Mouse (Mus musculus) left cerebral cortex, adult 11 months (tissue): ENCODE measurements at regions not wholly inside any gene's neighbourhood (a gene's known extent, or its start where the extent isn't known, plus 50 kb on each side); places are given as distances from the start of the nearest gene placed in this dataset.
"Not testable (repeated sequence)": the region's sequence is repeated elsewhere in the genome, so short reads cannot be mapped to it uniquely, and the experiment has no call there.

Experiments
- DNase-seq: peaks from one replicate; pipeline ENCODE4 v3.0.0; 2022; ENCODE audit warnings: low spot score

DNA sequence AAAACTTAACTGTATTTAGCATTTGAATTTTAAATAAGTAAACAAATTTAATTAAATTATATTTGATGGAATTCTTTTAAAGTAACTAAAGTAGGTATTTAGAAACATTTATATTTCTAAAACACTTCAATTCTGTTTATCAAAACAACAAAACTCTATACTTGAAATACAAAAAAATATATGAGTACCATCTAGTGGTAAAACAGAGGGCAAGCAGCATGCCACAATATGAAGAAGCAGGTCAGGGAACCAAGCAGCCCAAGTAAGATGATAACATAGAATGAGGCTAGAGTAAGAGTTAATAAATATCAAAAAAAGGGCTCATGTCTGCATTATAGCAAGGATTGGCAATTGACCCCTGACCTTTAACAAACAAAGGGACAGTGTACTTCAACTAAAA, 639.7 kb downstream of the Cdh10 start:
- no peak for DNase-seq

DNA sequence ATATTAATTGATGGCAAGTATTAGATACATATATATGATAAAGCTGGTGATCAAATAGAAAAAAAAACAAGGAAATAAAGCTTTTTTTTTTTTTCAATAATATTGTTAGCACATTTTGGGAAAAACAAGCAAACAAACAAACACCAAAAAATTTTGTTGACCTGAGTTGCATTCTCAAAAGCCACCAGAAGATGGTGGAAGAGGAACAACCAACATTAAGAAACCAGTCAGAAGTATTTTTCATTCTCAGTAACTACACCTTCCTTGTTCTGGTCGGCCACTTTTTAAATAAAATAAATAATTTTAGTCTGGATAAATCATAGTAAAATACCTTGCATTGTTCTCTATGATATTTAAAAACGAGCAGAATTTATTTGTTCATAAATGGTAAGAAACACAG, 654.8 kb downstream of the Cdh10 start:
- DNase-seq: no peak

DNA sequence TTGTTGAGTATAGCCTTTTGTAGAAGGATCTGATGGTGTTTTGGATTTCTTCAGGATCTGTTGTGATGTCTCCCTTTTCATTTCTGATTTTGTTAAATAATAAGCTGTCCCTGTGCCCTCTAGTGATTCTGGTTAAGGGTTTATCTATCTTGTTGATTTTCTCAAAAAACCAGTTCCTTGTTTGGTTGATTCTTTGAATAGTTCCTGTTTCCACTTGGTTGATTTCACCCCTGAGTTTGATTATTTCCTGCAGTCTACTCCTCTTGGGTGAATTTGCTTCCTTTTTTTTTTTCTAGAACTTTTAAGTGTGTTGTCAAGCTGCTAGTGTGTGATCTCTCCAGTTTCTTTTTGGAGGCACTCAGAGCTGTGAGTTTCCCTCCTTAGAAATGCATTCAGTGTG, 674.8 kb downstream of the Cdh10 start:
- DNase-seq: not testable (repeated sequence)

DNA sequence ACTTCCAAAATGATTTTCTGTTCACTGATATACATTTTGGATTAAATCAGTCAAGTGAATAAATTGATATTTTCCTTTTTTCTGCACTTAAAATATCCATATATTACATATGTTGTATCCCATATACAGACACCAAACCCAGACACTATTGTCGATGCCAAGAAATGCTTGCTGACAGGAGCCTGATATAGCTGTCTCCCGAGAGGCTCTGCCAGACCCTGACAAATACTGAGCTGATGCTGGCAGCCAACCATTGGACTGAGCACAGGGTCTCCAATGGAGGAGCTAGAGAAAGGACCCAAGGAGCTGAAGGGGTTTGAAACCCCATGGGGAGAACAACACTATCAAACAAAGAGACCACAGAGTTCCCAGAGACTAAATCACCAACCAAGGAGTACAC, 700.6 kb downstream of the Cdh10 start:
- no peak for DNase-seq

DNA sequence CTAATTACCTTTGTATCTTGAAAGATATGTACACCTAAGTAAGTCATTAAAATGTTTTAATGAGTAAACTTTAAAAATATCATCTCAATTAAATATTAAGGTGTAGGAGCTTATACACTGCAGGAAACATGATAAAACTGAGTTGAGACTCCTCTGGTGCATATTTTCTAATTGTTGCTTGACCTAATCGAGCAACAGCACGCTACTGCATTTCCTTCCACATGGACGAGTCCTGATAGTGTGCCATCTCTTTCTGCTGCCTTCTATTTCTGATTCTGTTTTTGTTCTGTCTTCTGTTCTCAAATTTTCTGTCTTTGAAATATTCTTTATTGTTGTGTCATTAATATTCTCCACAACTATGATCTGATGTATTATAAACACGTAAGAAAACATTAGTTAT, 721.9 kb downstream of the Cdh10 start:
- DNase-seq: no peak

DNA sequence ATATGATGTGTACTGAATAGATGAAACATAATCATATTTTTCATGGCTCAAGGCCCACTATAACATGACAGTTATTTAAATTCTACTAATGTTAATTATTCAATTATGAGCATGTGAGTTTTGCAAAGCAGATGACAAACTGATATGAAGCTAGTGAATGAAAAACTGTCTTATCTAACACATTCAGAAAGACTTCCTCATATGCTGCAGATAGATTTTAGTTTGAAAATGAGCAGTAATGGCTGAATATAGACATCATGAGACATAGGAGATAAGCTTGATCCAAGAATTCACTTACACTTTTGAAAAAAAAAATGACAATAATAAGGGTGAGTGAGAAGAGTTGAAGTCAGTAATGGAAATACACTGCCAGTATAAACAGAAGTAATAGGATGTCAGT, 731.0 kb downstream of the Cdh10 start:
- DNase-seq: no peak

DNA sequence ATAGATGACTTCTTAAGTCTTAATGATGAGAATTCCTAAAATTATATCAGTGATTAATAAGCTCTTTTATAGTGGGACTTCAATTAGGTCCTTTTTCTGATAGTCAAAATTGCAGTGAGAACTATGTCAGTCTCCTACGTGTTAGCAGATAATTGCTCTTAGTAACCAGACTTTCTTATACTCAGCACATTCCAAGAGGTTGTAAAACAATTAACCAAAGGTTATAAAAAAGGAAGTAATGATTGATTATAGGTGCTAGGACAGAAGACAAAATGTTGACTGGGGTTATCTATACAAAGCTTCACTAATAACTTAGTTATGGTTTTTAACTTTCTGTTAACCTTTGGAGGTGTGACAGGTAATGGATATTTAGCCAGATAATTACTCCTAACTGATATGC, 766.0 kb downstream of the Cdh10 start:
- no peak for DNase-seq

DNA sequence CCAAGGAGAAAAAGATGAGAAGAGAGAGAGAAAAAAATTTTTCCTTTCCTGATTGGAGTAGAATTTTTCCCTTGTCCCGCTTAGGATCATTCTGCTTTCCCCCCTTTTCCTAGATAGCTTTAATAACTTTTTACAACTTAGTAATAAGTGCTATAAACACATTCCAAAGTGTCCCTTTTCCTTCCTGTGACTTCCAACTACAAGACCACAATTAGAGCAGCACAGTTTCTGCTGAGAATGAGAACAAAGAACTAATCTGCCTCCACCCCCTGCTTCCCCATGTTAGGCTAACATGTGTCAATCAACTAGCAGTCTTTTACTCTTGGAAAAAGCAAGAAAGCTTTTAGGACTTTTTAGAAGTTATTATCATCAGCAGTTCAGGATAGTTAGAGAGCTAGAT, 766.5 kb downstream of the Cdh10 start:
- no peak for DNase-seq

DNA sequence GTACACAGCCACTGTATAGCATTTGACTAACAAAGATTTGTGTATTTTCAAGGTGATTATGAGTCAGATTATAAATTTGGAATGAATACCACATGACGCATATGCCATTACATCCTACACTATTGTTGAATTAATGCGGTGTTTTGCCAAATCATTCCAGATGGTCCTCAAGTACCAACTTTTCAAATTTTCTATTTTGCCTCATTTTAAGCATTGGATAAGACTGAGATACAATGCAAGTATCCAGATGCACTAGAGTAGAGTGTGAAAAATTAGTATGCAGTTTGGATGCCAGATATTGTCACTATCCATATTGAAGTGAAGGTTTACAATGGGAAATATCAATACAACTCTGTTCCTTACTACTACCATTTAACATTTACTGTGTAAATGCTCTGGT, 775.0 kb downstream of the Cdh10 start:
- peak; percentile 16 for DNase-seq

DNA sequence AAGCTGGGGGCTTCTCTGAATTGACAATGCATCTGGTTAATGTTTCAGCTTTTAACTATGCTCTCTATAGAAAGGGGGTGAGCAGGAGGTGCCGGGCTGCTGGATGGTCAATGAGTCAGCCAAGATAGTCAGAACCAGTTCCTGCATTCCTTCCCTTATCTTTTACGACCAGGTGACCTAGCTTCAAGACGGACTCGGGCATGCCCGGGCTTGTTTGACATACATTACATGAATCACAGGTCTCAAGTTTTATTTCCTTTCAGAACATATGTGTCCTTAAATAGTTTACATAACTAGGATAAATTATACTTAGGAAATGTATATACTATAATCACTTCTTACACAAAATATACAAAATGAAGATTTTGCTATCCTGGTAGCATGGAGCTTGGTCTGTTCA, 803.6 kb downstream of the Cdh10 start:
- not testable (repeated sequence) for DNase-seq

DNA sequence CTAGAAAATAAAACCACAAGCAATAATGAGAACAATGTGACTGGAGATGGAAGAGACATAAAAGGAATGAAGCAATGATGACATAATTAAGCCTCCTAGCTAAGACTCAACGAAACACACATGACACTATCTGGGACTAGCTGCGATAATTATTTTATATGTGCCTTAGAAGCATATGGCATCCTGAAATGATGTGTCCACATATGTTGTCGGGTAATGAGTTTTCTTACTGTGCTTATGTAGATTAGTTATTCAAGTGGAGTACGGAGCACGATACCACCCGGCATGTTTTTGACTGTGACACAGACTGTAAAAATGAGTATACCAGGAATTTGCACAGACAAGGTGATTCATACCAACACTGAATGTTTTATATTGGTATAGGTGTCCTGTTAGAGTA, 781.7 kb upstream of the Cdh12 start:
- DNase-seq: no peak

DNA sequence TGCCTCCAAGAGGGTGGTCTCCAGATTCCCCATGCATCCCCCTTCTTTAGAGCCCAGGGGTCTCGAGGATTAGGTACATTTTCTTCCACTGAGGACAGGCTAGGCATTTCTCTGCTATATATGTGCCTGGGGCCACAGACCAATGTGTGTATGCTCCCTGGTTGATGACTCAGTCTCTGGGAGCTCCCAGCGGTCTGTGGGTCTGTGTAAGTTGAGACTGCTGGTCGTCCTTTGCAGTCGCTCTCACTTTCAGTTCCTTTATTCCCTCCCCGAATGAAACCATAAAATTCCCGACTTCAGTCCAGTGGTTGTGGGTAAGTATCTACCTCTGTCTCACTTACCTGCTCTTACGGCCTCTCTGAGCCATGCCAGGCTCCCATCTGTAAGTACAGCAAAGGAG, 773.5 kb upstream of the Cdh12 start:
- DNase-seq: no peak

DNA sequence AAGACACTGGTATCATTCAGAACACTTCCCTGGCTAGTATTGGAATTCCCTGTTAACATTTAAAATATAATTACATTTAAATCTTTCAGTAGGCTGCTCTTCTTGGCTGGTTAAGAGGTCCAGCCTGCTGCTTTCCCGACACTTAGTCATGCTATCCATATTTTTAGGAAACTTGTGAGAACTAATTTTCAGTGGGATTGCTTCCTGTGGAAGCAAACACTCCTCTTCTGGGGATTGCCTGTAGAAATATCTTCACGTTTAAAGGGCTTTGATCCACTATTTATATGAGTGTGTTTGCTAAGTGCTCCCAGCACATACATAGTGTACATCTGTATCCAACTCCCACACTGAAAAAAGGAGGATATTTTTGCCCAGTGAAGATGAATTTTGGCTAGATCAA, 761.8 kb upstream of the Cdh12 start:
- DNase-seq: peak; percentile 1

DNA sequence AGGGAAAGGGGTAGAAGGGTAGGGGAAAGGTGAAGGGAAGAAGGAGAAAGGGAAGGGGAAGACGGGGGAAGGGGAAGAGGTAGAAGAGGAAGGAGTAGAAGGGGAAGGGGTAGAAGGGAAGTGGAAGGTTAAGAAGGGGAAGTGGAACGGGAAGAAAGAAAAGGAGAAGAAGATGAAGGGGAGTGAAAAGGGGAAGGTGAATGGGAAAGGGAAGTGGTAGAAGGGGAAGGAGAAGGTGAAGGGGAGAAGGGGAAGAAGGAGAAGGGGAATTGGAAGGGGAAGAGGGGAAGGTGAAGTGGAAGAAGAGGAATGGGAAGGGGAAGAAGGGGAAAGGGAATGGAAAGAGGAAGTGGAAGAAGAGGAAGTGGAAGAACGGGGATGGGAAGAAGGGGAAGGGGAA, 737.3 kb upstream of the Cdh12 start:
- DNase-seq: no peak
